Mouse (Mus musculus) liver, adult 2 months (tissue): ENCODE data around the gene Phxr2.

Experiments
- CTCF ChIP-seq: fragments of 200-500 bp; IDR thresholded peaks from 2 replicates; pipeline ENCODE4 v1.5.1; 2011; ENCODE audit warnings: low read depth, low read length, control low read depth
- POLR2A ChIP-seq: fragments of 200-500 bp; IDR thresholded peaks from 2 replicates; pipeline ENCODE4 v1.6.1; 2011; ENCODE audit warnings: low read length, control low read depth; ENCODE audit not compliant: insufficient read depth; ENCODE audit errors: extremely low read depth

GRCm38 (mm10) chr10:99081569-99081990 is 44.5 kb downstream of the Phxr2 start:
- TF ChIP-seq CTCF (no peak), POLR2A (no peak)
